Mouse (Mus musculus): ENCODE measurements around the gene Mtm1. TPM values are rescaled to one million over a fixed set of nuclear protein-coding genes. Genes with fewer than 3 reads are reported as not detected.
A peak's percentile ranks its signal among the peaks of the same experiment; 100 is the strongest.

The Mtm1 gene
- 3.0 and 4.4 TPM in 2 replicates for polyA plus RNA-seq (2015; fragmentation: Nextera tagmentation; extraction: Ambion mirVana)

- no peaks in the 10 kb centered on the region for H3K27me3 ChIP-seq
- DNase-seq: no peak
- H3K27ac ChIP-seq: no peak within 1 kb of the TSS
- WGBS (ENCODE audit: insufficient replicate concordance): 60% methylated on average over 1 of the region's 1 CpGs
- no peaks in the 10 kb centered on the region for H3K36me3 ChIP-seq
- H3K4me1 ChIP-seq (replicated peaks): no peaks in the 10 kb centered on the region
- H3K9ac ChIP-seq: no peak within 1 kb of the TSS
- H3K4me2 ChIP-seq: no peak within 1 kb of the TSS
- ATAC-seq (ENCODE audit: low read depth): no peak
- no peak within 1 kb of the TSS for H3K4me3 ChIP-seq (replicated peaks)
- H3K9me3 ChIP-seq (replicated peaks): no peaks in the 10 kb centered on the region
Observed at GRCm38 (mm10) chrX:71210467-71210866, at the start of gene Mtm1. Mtm1 (plus strand) TSS chrX:71210767.

- Histone ChIP-seq H3K4me2 (no peak overlapping the region), H3K36me3 (no peaks in the 10 kb centered on the region), H3K4me1 (replicated peaks) (no peaks in the 10 kb centered on the region), H3K27me3 (0 out of 2 replicates have a peak, but pooled peaks cover 4% of the 10 kb centered on the region), H3K4me3 (replicated peaks) (no peak overlapping the region), H3K9ac (no peak overlapping the region), H3K27ac (no peak overlapping the region), H3K9me3 (replicated peaks) (no peaks in the 10 kb centered on the region)
- WGBS (ENCODE audit: insufficient replicate concordance): 65% methylated on average over 3 of the region's 3 CpGs
- ATAC-seq (ENCODE audit: low read depth) (no peak), DNase-seq (no peak)
Observed at GRCm38 (mm10) chrX:71181526-71181925, 29.0 kb upstream of the Mtm1 start.

GRCm38 (mm10) chrX:71183671-71184070, 26.9 kb upstream of the Mtm1 start:
- Histone ChIP-seq H3K4me3 (replicated peaks) (no peak overlapping the region), H3K27me3 (0 out of 2 replicates have a peak, but pooled peaks cover 4% of the 10 kb centered on the region), H3K9me3 (replicated peaks) (no peaks in the 10 kb centered on the region), H3K4me2 (no peak overlapping the region), H3K27ac (no peak overlapping the region), H3K36me3 (no peaks in the 10 kb centered on the region), H3K4me1 (replicated peaks) (no peaks in the 10 kb centered on the region), H3K9ac (no peak overlapping the region)
- 90% methylated on average over 4 of the region's 4 CpGs for WGBS (ENCODE audit: insufficient replicate concordance)
- no peak for ATAC-seq (ENCODE audit: low read depth)
- no peak for DNase-seq

- no peaks in the 10 kb centered on the region for H3K36me3 ChIP-seq
- DNase-seq (no peak), ATAC-seq (ENCODE audit: low read depth) (no peak)
- H3K27me3 ChIP-seq: 0 out of 2 replicates have a peak, but pooled peaks cover 4% of the 10 kb centered on the region
- H3K4me1 ChIP-seq (replicated peaks): no peaks in the 10 kb centered on the region
- H3K27ac ChIP-seq: no peak overlapping the region
- H3K4me3 ChIP-seq (replicated peaks): no peak overlapping the region
- H3K9me3 ChIP-seq (replicated peaks): no peaks in the 10 kb centered on the region
- no peak overlapping the region for H3K9ac ChIP-seq
- 44% methylated on average over 1 of the region's 1 CpGs for WGBS (ENCODE audit: insufficient replicate concordance)
- H3K4me2 ChIP-seq: no peak overlapping the region
Observed at GRCm38 (mm10) chrX:71186396-71186795, 24.2 kb upstream of the Mtm1 start.

GRCm38 (mm10) chrX:71204776-71205175, 5.8 kb upstream of the Mtm1 start:
- DNase-seq: no peak
- H3K4me1 ChIP-seq (replicated peaks): no peaks in the 10 kb centered on the region
- H3K9me3 ChIP-seq (replicated peaks): no peaks in the 10 kb centered on the region
- H3K4me2 ChIP-seq: no peak overlapping the region
- WGBS (ENCODE audit: insufficient replicate concordance): 56% methylated on average over 2 of the region's 2 CpGs
- H3K27me3 ChIP-seq: no peaks in the 10 kb centered on the region
- H3K9ac ChIP-seq: no peak overlapping the region
- H3K4me3 ChIP-seq (replicated peaks): no peak overlapping the region
- ATAC-seq (ENCODE audit: low read depth): no peak
- H3K36me3 ChIP-seq: no peaks in the 10 kb centered on the region
- H3K27ac ChIP-seq: no peak overlapping the region

- ATAC-seq (ENCODE audit: low read depth): no peak
- no peak overlapping the region for H3K27ac ChIP-seq
- H3K9me3 ChIP-seq (replicated peaks): no peaks in the 10 kb centered on the region
- no peak overlapping the region for H3K4me2 ChIP-seq
- no peak overlapping the region for H3K4me3 ChIP-seq (replicated peaks)
- no peak for DNase-seq
- WGBS (ENCODE audit: insufficient replicate concordance): 49% methylated on average over 1 of the region's 1 CpGs
- H3K36me3 ChIP-seq: no peaks in the 10 kb centered on the region
- no peaks in the 10 kb centered on the region for H3K27me3 ChIP-seq
- no peak overlapping the region for H3K9ac ChIP-seq
- H3K4me1 ChIP-seq (replicated peaks): no peaks in the 10 kb centered on the region
Observed at GRCm38 (mm10) chrX:71205821-71206542, 4.6 kb upstream of the Mtm1 start.

GRCm38 (mm10) chrX:71206595-71206994, 4.0 kb upstream of the Mtm1 start:
- Histone ChIP-seq H3K36me3 (no peaks in the 10 kb centered on the region), H3K27me3 (no peaks in the 10 kb centered on the region)
- WGBS (ENCODE audit: insufficient replicate concordance): 16% methylated on average over 1 of the region's 1 CpGs

GRCm38 (mm10) chrX:71212911-71213310, 2.3 kb downstream of the Mtm1 start:
- DNase-seq: no peak
- Histone ChIP-seq H3K27ac (no peak overlapping the region), H3K9me3 (replicated peaks) (no peaks in the 10 kb centered on the region), H3K4me3 (replicated peaks) (no peak overlapping the region), H3K27me3 (no peaks in the 10 kb centered on the region), H3K4me2 (no peak overlapping the region), H3K9ac (no peak overlapping the region), H3K36me3 (no peaks in the 10 kb centered on the region), H3K4me1 (replicated peaks) (peaks cover 5% of the 10 kb centered on the region)
- ATAC-seq (ENCODE audit: low read depth): no peak
- WGBS (ENCODE audit: insufficient replicate concordance): 73% methylated on average over 4 of the region's 4 CpGs

More at GRCm38 (mm10) chrX:71206595-71206994, 4.0 kb upstream of the Mtm1 start:
- Histone ChIP-seq H3K27ac (no peak overlapping the region), H3K9ac (no peak overlapping the region), H3K4me3 (replicated peaks) (no peak overlapping the region), H3K4me2 (no peak overlapping the region), H3K9me3 (replicated peaks) (no peaks in the 10 kb centered on the region), H3K4me1 (replicated peaks) (no peaks in the 10 kb centered on the region)
- no peak for ATAC-seq (ENCODE audit: low read depth)
- no peak for DNase-seq

- DNase-seq (peak; percentile 81), ATAC-seq (ENCODE audit: low read depth) (peak; percentile 96)
- WGBS (ENCODE audit: insufficient replicate concordance): 17% methylated on average over 20 of the region's 20 CpGs
- peak overlapping the region; percentile 64 for H3K9ac ChIP-seq
- no peaks in the 10 kb centered on the region for H3K9me3 ChIP-seq (replicated peaks)
- H3K4me1 ChIP-seq (replicated peaks): peaks cover 5% of the 10 kb centered on the region
- no peaks in the 10 kb centered on the region for H3K36me3 ChIP-seq
- H3K4me2 ChIP-seq: peak overlapping the region; percentile 73
- peak overlapping the region; percentile 62 for H3K4me3 ChIP-seq (replicated peaks)
- no peak overlapping the region for H3K27ac ChIP-seq
- no peaks in the 10 kb centered on the region for H3K27me3 ChIP-seq
Observed at GRCm38 (mm10) chrX:71214441-71215112, 4.0 kb downstream of the Mtm1 start.

- DNase-seq (no peak), ATAC-seq (ENCODE audit: low read depth) (peak; percentile 78)
- Histone ChIP-seq H3K27ac (no peak overlapping the region), H3K9me3 (replicated peaks) (no peaks in the 10 kb centered on the region), H3K4me2 (peak overlapping the region; percentile 73), H3K36me3 (no peaks in the 10 kb centered on the region), H3K27me3 (no peaks in the 10 kb centered on the region), H3K9ac (peak overlapping the region; percentile 64), H3K4me1 (replicated peaks) (peaks cover 5% of the 10 kb centered on the region), H3K4me3 (replicated peaks) (peak overlapping the region; percentile 62)
- WGBS (ENCODE audit: insufficient replicate concordance): 13% methylated on average over 27 of the region's 27 CpGs
Observed at GRCm38 (mm10) chrX:71215113-71215708, 4.6 kb downstream of the Mtm1 start.

- 60% methylated on average over 2 of the region's 2 CpGs for WGBS (ENCODE audit: insufficient replicate concordance)
- Histone ChIP-seq H3K27ac (no peak overlapping the region), H3K36me3 (no peaks in the 10 kb centered on the region), H3K27me3 (no peaks in the 10 kb centered on the region), H3K4me1 (replicated peaks) (peaks cover 5% of the 10 kb centered on the region), H3K9me3 (replicated peaks) (no peaks in the 10 kb centered on the region), H3K9ac (no peak overlapping the region), H3K4me2 (0 out of 2 replicates have a peak overlapping the region, but pooled peaks have one; percentile 73), H3K4me3 (replicated peaks) (no peak overlapping the region)
- ATAC-seq (ENCODE audit: low read depth) (no peak), DNase-seq (no peak)
Observed at GRCm38 (mm10) chrX:71216879-71217278, 6.3 kb downstream of the Mtm1 start.

Data from liver, embryonic 13.5 days (tissue).